In genomic region chr8:120213939-120214338, GRCm38 (mm10) we compare ENCODE assay signal across 11 mouse cellular contexts. TPM values are rescaled to one million over a fixed set of nuclear protein-coding genes. Genes with fewer than 3 reads are reported as not detected.
DNase-seq lines count a peak whose midpoint lies in the region; ATAC-seq and TF ChIP-seq lines count a peak whose summit lies in the region.
"Had no signal": no experiment of that assay in that cellular context is flagged by ENCODE, and none has a peak within 500 bp of the region (broad histone marks: within the 10 kb centered on the region; RNA-seq: fewer than 3 reads in every experiment).

No protein-coding gene starts in this region.

- no peak for ATAC-seq in heart, embryonic 13.5 days (ENCODE audit: extremely low read depth, insufficient number of reproducible peaks, low FRiP score, low TSS enrichment)
- ATAC-seq in forebrain, embryonic 13.5 days: no peak
- ATAC-seq: hindbrain, embryonic 16.5 days had no signal

- H3K9ac ChIP-seq in heart, embryonic 13.5 days: no peak overlapping the region
- no peak overlapping the region for H3K9ac ChIP-seq in forebrain, embryonic 13.5 days
- H3K9ac ChIP-seq: lung, embryonic 15.5 days had no signal

- 70% methylated on average over 5 of the region's 5 CpGs for WGBS in kidney, adult 2 months
- 4% methylated on average over 5 of the region's 5 CpGs for WGBS in cerebellum, adult 2 months
- 51% methylated on average over 5 of the region's 5 CpGs for WGBS in heart, embryonic 13.5 days
- 68% methylated on average over 5 of the region's 5 CpGs for WGBS in forebrain, embryonic 13.5 days

- peak; percentile 56 for DNase-seq in kidney, adult 2 months
- no peak for DNase-seq in kidney, postnatal 4 days
- peak; percentile 51 to 53 for DNase-seq in adrenal gland, postnatal 36 days
- peak; percentile 95 to 96 for DNase-seq in cerebellum, adult 2 months
- DNase-seq in thymus, postnatal 4 days: no peak
- DNase-seq in left cerebral cortex, postnatal 14 days (ENCODE audit: low spot score in 2 of 2): no peak

- no peak for TF ChIP-seq CTCF in kidney, adult 2 months (conservative IDR thresholded peaks at IDR 0.05; ENCODE audit: insufficient read depth, insufficient read length, low read depth, low read length)
- TF ChIP-seq CTCF in cerebellum, adult 2 months (IDR thresholded peaks at IDR 0.05; ENCODE audit: borderline replicate concordance, insufficient read depth, low read depth, low read length): no peak

- no peaks in the 10 kb centered on the region for H3K4me1 ChIP-seq in kidney, adult 2 months (ENCODE audit: control insufficient read depth, insufficient read depth, low read length)
- peaks cover 18% of the 10 kb centered on the region for H3K4me1 ChIP-seq in cerebellum, adult 2 months (ENCODE audit: control insufficient read depth, insufficient read depth, low read length)
- H3K4me1 ChIP-seq in heart, embryonic 13.5 days: peaks cover 61% of the 10 kb centered on the region
- peaks cover 46% of the 10 kb centered on the region for H3K4me1 ChIP-seq in forebrain, embryonic 13.5 days

- no peak overlapping the region for H3K4me2 ChIP-seq in heart, embryonic 13.5 days
- no peak overlapping the region for H3K4me2 ChIP-seq in forebrain, embryonic 13.5 days
- H3K4me2 ChIP-seq: lung, embryonic 15.5 days had no signal

- TF ChIP-seq POLR2A in kidney, adult 2 months (IDR thresholded peaks at IDR 0.05; ENCODE audit: low read depth, low read length): no peak
- TF ChIP-seq POLR2A in cerebellum, adult 2 months (IDR thresholded peaks at IDR 0.05; ENCODE audit: borderline replicate concordance, insufficient read depth, low read length): no peak

- no peaks in the 10 kb centered on the region for H3K27me3 ChIP-seq in kidney, adult 2 months (replicated peaks; ENCODE audit: control insufficient read depth, insufficient read depth, low read length)
- H3K27me3 ChIP-seq in cerebellum, adult 2 months (ENCODE audit: control insufficient read depth, insufficient read depth, low read length): no peaks in the 10 kb centered on the region
- no peaks in the 10 kb centered on the region for H3K27me3 ChIP-seq in heart, embryonic 13.5 days (replicated peaks)
- H3K27me3 ChIP-seq in forebrain, embryonic 13.5 days: no peaks in the 10 kb centered on the region

- intact Hi-C loops in left cerebral cortex, postnatal 14 days (cut with DNase I): no loop called here

- H3K9me3 ChIP-seq in heart, embryonic 13.5 days: no peaks in the 10 kb centered on the region
- H3K9me3 ChIP-seq in forebrain, embryonic 13.5 days (replicated peaks): no peaks in the 10 kb centered on the region
- H3K9me3 ChIP-seq: G1E; lung, embryonic 15.5 days had no signal

- no peak overlapping the region for H3K27ac ChIP-seq in kidney, adult 2 months (ENCODE audit: insufficient read depth, low read depth, low read length)
- H3K27ac ChIP-seq in cerebellum, adult 2 months (ENCODE audit: insufficient read depth, low read length): no peak overlapping the region
- 0 out of 2 replicates have a peak overlapping the region, but pooled peaks have one; percentile 20 for H3K27ac ChIP-seq in heart, embryonic 13.5 days (replicated peaks)
- no peak overlapping the region for H3K27ac ChIP-seq in forebrain, embryonic 13.5 days
- H3K27ac ChIP-seq: lung, embryonic 15.5 days had no signal

- no peak overlapping the region for H3K4me3 ChIP-seq in kidney, adult 2 months (ENCODE audit: insufficient read depth, low read depth, low read length)
- no peak overlapping the region for H3K4me3 ChIP-seq in cerebellum, adult 2 months (replicated peaks; ENCODE audit: insufficient read depth, low read depth, low read length)
- no peak overlapping the region for H3K4me3 ChIP-seq in heart, embryonic 13.5 days
- H3K4me3 ChIP-seq in forebrain, embryonic 13.5 days: no peak overlapping the region
- H3K4me3 ChIP-seq: lung, embryonic 15.5 days had no signal

- H3K36me3 ChIP-seq in kidney, adult 2 months (ENCODE audit: control insufficient read depth, insufficient read depth, low read length): no peaks in the 10 kb centered on the region
- H3K36me3 ChIP-seq in heart, embryonic 13.5 days: no peaks in the 10 kb centered on the region
- H3K36me3 ChIP-seq in forebrain, embryonic 13.5 days (ENCODE audit: poor library complexity, severe bottlenecking): no peaks in the 10 kb centered on the region
- H3K36me3 ChIP-seq: G1E; lung, embryonic 15.5 days had no signal

RNA-seq across cellular contexts. Expression of gene Gse1, which starts 14.3 kb away (rescaled TPM):
- 14.8 and 15.6 TPM in 2 replicates for polyA plus RNA-seq in kidney, adult 2 months (2012; rRNA removed)
- 10 to 100 TPM; 25.9 to 30.2 TPM for total RNA-seq in adrenal gland, postnatal 36 days (2021)
- polyA plus RNA-seq in cerebellum, adult 2 months (2012; rRNA removed): 52.4 and 58.4 TPM in 2 replicates
- polyA plus RNA-seq in heart, embryonic 13.5 days (2015; fragmentation: Nextera tagmentation; extraction: Ambion mirVana): 8.5 and 8.6 TPM in 2 replicates
- 24.0 and 24.9 TPM in 2 replicates for polyA plus RNA-seq in forebrain, embryonic 13.5 days (2015; fragmentation: Nextera tagmentation; extraction: Ambion mirVana)
- total RNA-seq in left cerebral cortex, postnatal 14 days (2021): 10 to 100 TPM; 49.0 to 57.3 TPM

RNA-seq across cellular contexts. Expression of gene Fam92b, which starts 36.7 kb away (rescaled TPM):
- not detected in 2 replicates for polyA plus RNA-seq in kidney, adult 2 months (2012; rRNA removed)
- total RNA-seq in adrenal gland, postnatal 36 days (2021): 1 to 10 TPM in 1 of 2 experiments, under 1 TPM in 1; 0.53 to 1.2 TPM
- 1.8 and 3.3 TPM in 2 replicates for polyA plus RNA-seq in cerebellum, adult 2 months (2012; rRNA removed)
- polyA plus RNA-seq in heart, embryonic 13.5 days (2015; fragmentation: Nextera tagmentation; extraction: Ambion mirVana): not detected in 2 replicates
- polyA plus RNA-seq in forebrain, embryonic 13.5 days (2015; fragmentation: Nextera tagmentation; extraction: Ambion mirVana): 1.4 and 1.9 TPM in 2 replicates
- under 1 TPM in 1 of 2 experiments, not detected in 1; 0.47 TPM for total RNA-seq in left cerebral cortex, postnatal 14 days (2021)
- total RNA-seq: G1E had no signal
- polyA plus RNA-seq: G1E had no signal

Comparison
In these comparisons a context has a peak if more than half of its experiments do, and no peak if none do; other contexts are left out.
1. DNase-seq: peak in kidney, adult 2 months (single experiment), adrenal gland, postnatal 36 days (2 of 2) and cerebellum, adult 2 months (2 of 2); none in kidney, postnatal 4 days (0 of 2), thymus, postnatal 4 days (single experiment) and left cerebral cortex, postnatal 14 days (0 of 2).